Mouse (Mus musculus): ENCODE data around the gene Ankzf1. TPM values are rescaled to one million over a fixed set of nuclear protein-coding genes. Genes with fewer than 3 reads are reported as not detected.

Gene Ankzf1
- polyA plus RNA-seq, 1 experiment = 17.4 TPM

DNA sequence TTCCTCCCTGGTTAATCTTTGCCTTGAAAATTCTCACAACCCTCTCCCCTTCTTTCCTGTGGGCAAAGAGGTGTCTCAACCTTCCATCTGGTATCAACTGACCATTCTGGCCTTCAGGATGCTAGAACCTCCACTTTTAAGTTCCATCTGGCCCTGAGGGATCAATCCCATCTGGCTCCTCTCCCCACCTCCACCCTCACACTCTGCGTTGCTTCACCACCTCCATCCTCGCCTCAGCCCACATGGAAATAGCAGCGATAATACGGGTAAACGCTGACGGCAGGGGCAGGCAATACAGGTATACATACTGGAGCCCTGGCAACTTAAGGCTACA is 25.9 kb downstream of the Ankzf1 start:
- peaks cover 7% of the 10 kb centered on the region for H3K4me1 ChIP-seq (ENCODE audit: control insufficient read depth, insufficient read depth, low read length)
- no peak overlapping the region for H3K27ac ChIP-seq (ENCODE audit: insufficient read depth, low read length)
- peak overlapping the region; percentile 90 for H3K4me3 ChIP-seq (ENCODE audit: low read depth, low read length)
- no peaks in the 10 kb centered on the region for H3K27me3 ChIP-seq (ENCODE audit: control insufficient read depth, insufficient read depth, low read length, poor library complexity, severe bottlenecking)
- no peaks in the 10 kb centered on the region for H3K9me3 ChIP-seq (replicated peaks; ENCODE audit: control insufficient read depth, insufficient read depth, low read length, poor library complexity, severe bottlenecking)
- peak overlapping the region; percentile 70 for H3K9ac ChIP-seq (ENCODE audit: low read depth, poor library complexity, severe bottlenecking)
- TF ChIP-seq EP300 (IDR thresholded peaks at IDR 0.05; ENCODE audit: insufficient read depth, low read depth, low read length) = no peak
- TF ChIP-seq CTCF (IDR thresholded peaks at IDR 0.05; ENCODE audit: low read depth, low read length) = no peak
- no peak for TF ChIP-seq POLR2A (IDR thresholded peaks at IDR 0.05; ENCODE audit: insufficient read depth, low read length)
- peaks cover 41% of the 10 kb centered on the region for H3K36me3 ChIP-seq (ENCODE audit: control insufficient read depth, insufficient read depth, low read length, poor library complexity, severe bottlenecking)

DNA sequence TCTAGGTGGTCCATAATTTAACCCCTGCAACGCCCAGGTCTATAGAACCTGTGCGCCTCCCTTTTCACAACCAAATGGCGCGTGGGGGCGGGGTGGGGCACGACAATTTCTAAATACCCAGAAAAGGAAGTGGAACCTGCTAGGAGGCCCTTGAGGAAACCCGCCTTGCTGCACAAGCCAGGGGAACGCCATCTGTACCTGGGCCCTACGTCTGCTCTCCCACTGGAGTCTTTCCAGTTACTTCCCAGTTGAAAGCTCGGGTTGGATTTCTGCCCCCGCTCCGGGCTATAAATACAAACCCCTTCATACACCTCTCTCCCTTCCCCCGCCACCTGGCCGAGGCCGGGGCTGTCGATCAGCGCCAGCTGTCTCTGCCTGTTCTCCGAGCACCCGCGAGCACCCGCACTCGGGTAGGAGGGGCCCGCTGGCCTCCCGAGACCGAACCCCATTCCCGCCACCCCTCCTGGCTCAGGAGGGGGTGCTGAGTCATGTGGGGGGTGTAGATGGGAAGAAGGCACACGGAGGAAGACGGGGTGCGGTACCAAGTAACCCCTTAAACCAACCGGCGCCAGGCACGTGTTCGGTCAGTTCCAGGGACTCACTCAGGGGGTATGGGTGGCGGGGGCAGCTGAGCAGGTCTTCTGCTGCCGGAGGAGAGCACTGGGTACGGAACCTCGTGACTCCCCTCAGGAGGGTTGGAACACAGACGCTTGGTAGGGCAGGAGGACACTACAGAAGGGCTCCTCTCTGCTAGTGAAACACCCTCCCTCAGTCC is 26.5 kb downstream of the Ankzf1 start:
- Histone ChIP-seq H3K27ac (ENCODE audit: insufficient read depth, low read length) (no peak overlapping the region), H3K4me3 (ENCODE audit: low read depth, low read length) (peak overlapping the region; percentile 90), H3K36me3 (ENCODE audit: control insufficient read depth, insufficient read depth, low read length, poor library complexity, severe bottlenecking) (peaks cover 35% of the 10 kb centered on the region), H3K9ac (ENCODE audit: low read depth, poor library complexity, severe bottlenecking) (peak overlapping the region; percentile 70), H3K4me1 (ENCODE audit: control insufficient read depth, insufficient read depth, low read length) (peaks cover 5% of the 10 kb centered on the region), H3K27me3 (ENCODE audit: control insufficient read depth, insufficient read depth, low read length, poor library complexity, severe bottlenecking) (no peaks in the 10 kb centered on the region), H3K9me3 (replicated peaks; ENCODE audit: control insufficient read depth, insufficient read depth, low read length, poor library complexity, severe bottlenecking) (no peaks in the 10 kb centered on the region)
- TF ChIP-seq CTCF (IDR thresholded peaks at IDR 0.05; ENCODE audit: low read depth, low read length) (no peak), POLR2A (IDR thresholded peaks at IDR 0.05; ENCODE audit: insufficient read depth, low read length) (no peak), EP300 (IDR thresholded peaks at IDR 0.05; ENCODE audit: insufficient read depth, low read depth, low read length) (0 out of 2 replicates have a peak, but pooled peaks have one; percentile 4)

GRCm38 (mm10) chr1:75219078-75219477 is 27.1 kb downstream of the Ankzf1 start:
- Histone ChIP-seq H3K27ac (ENCODE audit: insufficient read depth, low read length) (no peak overlapping the region), H3K27me3 (ENCODE audit: control insufficient read depth, insufficient read depth, low read length, poor library complexity, severe bottlenecking) (no peaks in the 10 kb centered on the region), H3K4me3 (ENCODE audit: low read depth, low read length) (peak overlapping the region; percentile 90), H3K36me3 (ENCODE audit: control insufficient read depth, insufficient read depth, low read length, poor library complexity, severe bottlenecking) (peaks cover 30% of the 10 kb centered on the region), H3K4me1 (ENCODE audit: control insufficient read depth, insufficient read depth, low read length) (peaks cover 8% of the 10 kb centered on the region), H3K9me3 (replicated peaks; ENCODE audit: control insufficient read depth, insufficient read depth, low read length, poor library complexity, severe bottlenecking) (no peaks in the 10 kb centered on the region), H3K9ac (ENCODE audit: low read depth, poor library complexity, severe bottlenecking) (peak overlapping the region; percentile 70)
- TF ChIP-seq POLR2A (IDR thresholded peaks at IDR 0.05; ENCODE audit: insufficient read depth, low read length) (peak; percentile 97), CTCF (IDR thresholded peaks at IDR 0.05; ENCODE audit: low read depth, low read length) (no peak), EP300 (IDR thresholded peaks at IDR 0.05; ENCODE audit: insufficient read depth, low read depth, low read length) (0 out of 2 replicates have a peak, but pooled peaks have one; percentile 27)

DNA sequence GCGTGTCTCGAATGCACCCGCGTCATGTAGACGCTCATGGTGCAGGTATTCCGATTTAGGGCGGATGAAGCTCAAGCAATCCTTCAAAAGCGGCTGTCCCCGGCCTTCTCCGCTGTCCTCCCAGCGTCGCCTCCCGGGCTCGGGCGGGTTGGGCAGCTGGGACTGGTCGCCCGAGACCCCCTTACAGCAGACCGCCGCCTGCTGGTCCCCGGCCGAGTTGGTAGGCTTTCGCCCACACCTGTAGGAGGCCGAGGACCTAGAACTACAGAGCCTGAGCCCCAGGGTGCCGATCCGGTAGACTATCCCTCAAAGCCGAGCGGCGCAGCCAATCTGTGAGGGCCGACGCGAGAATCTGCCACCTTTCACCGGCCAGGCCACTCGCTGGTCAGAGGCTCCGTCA is 27.6 kb downstream of the Ankzf1 start, which contains the start of gene Tuba4a:
Gene Tuba4a (minus strand): TSS at position 335 of the 400 bp plus-strand sequence.
- no peak for TF ChIP-seq CTCF (IDR thresholded peaks at IDR 0.05; ENCODE audit: low read depth, low read length)
- TF ChIP-seq POLR2A (IDR thresholded peaks at IDR 0.05; ENCODE audit: insufficient read depth, low read length) = no peak
- Histone ChIP-seq H3K4me1 (ENCODE audit: control insufficient read depth, insufficient read depth, low read length) (peaks cover 9% of the 10 kb centered on the region), H3K9me3 (replicated peaks; ENCODE audit: control insufficient read depth, insufficient read depth, low read length, poor library complexity, severe bottlenecking) (no peaks in the 10 kb centered on the region), H3K36me3 (ENCODE audit: control insufficient read depth, insufficient read depth, low read length, poor library complexity, severe bottlenecking) (peaks cover 26% of the 10 kb centered on the region), H3K4me3 (ENCODE audit: low read depth, low read length) (peak within 1 kb of the TSS; percentile 90), H3K27me3 (ENCODE audit: control insufficient read depth, insufficient read depth, low read length, poor library complexity, severe bottlenecking) (no peaks in the 10 kb centered on the region), H3K9ac (ENCODE audit: low read depth, poor library complexity, severe bottlenecking) (peak within 1 kb of the TSS; percentile 70), H3K27ac (ENCODE audit: insufficient read depth, low read length) (no peak within 1 kb of the TSS)

GRCm38 (mm10) chr1:75221538-75221937 is 29.6 kb downstream of the Ankzf1 start:
- Histone ChIP-seq H3K27me3 (ENCODE audit: control insufficient read depth, insufficient read depth, low read length, poor library complexity, severe bottlenecking) (no peaks in the 10 kb centered on the region), H3K9me3 (replicated peaks; ENCODE audit: control insufficient read depth, insufficient read depth, low read length, poor library complexity, severe bottlenecking) (no peaks in the 10 kb centered on the region), H3K36me3 (ENCODE audit: control insufficient read depth, insufficient read depth, low read length, poor library complexity, severe bottlenecking) (peaks cover 6% of the 10 kb centered on the region), H3K27ac (ENCODE audit: insufficient read depth, low read length) (peak overlapping the region; percentile 78), H3K4me1 (ENCODE audit: control insufficient read depth, insufficient read depth, low read length) (peaks cover 9% of the 10 kb centered on the region), H3K9ac (ENCODE audit: low read depth, poor library complexity, severe bottlenecking) (no peak overlapping the region), H3K4me3 (ENCODE audit: low read depth, low read length) (no peak overlapping the region)
- TF ChIP-seq CTCF (IDR thresholded peaks at IDR 0.05; ENCODE audit: low read depth, low read length) = no peak
- no peak for TF ChIP-seq POLR2A (IDR thresholded peaks at IDR 0.05; ENCODE audit: insufficient read depth, low read length)
- TF ChIP-seq EP300 (IDR thresholded peaks at IDR 0.05; ENCODE audit: insufficient read depth, low read depth, low read length) = no peak

DNA sequence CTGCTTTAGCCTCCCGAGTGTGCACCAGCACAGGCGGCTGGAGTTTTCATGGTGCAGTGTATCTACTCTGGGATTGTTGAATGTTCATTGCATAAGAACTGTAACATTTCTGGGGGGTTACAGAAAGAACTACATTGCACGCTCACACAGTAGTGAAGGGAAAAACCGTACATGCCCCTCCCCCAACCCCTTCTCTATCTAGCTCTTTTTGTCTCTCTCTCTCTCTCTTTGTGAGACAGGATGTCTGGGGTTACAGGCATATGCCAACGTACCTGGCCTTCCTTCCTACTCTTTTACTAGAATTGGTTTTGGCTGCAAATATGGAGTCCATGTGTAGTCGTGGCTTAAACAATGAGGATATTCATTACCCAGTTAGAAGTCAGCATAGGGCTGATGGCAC is 31.0 kb downstream of the Ankzf1 start:
- no peak for TF ChIP-seq POLR2A (IDR thresholded peaks at IDR 0.05; ENCODE audit: insufficient read depth, low read length)
- TF ChIP-seq EP300 (IDR thresholded peaks at IDR 0.05; ENCODE audit: insufficient read depth, low read depth, low read length) = no peak
- no peak for TF ChIP-seq CTCF (IDR thresholded peaks at IDR 0.05; ENCODE audit: low read depth, low read length)
- no peaks in the 10 kb centered on the region for H3K36me3 ChIP-seq (ENCODE audit: control insufficient read depth, insufficient read depth, low read length, poor library complexity, severe bottlenecking)
- no peaks in the 10 kb centered on the region for H3K27me3 ChIP-seq (ENCODE audit: control insufficient read depth, insufficient read depth, low read length, poor library complexity, severe bottlenecking)
- no peak overlapping the region for H3K9ac ChIP-seq (ENCODE audit: low read depth, poor library complexity, severe bottlenecking)
- H3K9me3 ChIP-seq (replicated peaks; ENCODE audit: control insufficient read depth, insufficient read depth, low read length, poor library complexity, severe bottlenecking) = no peaks in the 10 kb centered on the region
- peaks cover 13% of the 10 kb centered on the region for H3K4me1 ChIP-seq (ENCODE audit: control insufficient read depth, insufficient read depth, low read length)
- no peak overlapping the region for H3K27ac ChIP-seq (ENCODE audit: insufficient read depth, low read length)
- no peak overlapping the region for H3K4me3 ChIP-seq (ENCODE audit: low read depth, low read length)
